Mouse (Mus musculus) C2C12 (cell line): Measurements from ENCODE around the gene Sept1.

ENCODE experiments used
- CTCF ChIP-seq: IDR thresholded peaks from one replicate; pipeline ENCODE4 v1.5.1; 2011; ENCODE audit not compliant: control insufficient read depth, insufficient read depth, insufficient read length
- MYOG ChIP-seq: IDR thresholded peaks from one replicate; pipeline ENCODE4 v1.6.1; 2011; ENCODE audit not compliant: control insufficient read depth, insufficient read length; ENCODE audit errors: extremely low read depth

GRCm38 (mm10) chr7:127187351-127187750, 45.6 kb downstream of the Sept1 start:
- TF ChIP-seq MYOG (no peak), CTCF (no peak)
